Mouse (Mus musculus) heart, adult 2 months (tissue): ENCODE data around the gene Hist1h1e.

ENCODE experiments used
- CTCF ChIP-seq: fragments of 200-600 bp; IDR thresholded peaks from 2 replicates; pipeline ENCODE4 v1.8.1; 2022; ENCODE audit warnings: antibody characterized with exemption, mild to moderate bottlenecking, moderate library complexity
- EP300 ChIP-seq: fragments of 200-500 bp; IDR thresholded peaks from 2 replicates; pipeline ENCODE4 v1.6.1; 2011; ENCODE audit warnings: low read depth, low read length, control low read depth; ENCODE audit not compliant: insufficient read depth
- POLR2A ChIP-seq: fragments of 200-500 bp; IDR thresholded peaks from 2 replicates; pipeline ENCODE4 v1.6.1; 2011; ENCODE audit warnings: mild to moderate bottlenecking, low read depth, low read length, control low read depth; ENCODE audit not compliant: insufficient read depth

DNA sequence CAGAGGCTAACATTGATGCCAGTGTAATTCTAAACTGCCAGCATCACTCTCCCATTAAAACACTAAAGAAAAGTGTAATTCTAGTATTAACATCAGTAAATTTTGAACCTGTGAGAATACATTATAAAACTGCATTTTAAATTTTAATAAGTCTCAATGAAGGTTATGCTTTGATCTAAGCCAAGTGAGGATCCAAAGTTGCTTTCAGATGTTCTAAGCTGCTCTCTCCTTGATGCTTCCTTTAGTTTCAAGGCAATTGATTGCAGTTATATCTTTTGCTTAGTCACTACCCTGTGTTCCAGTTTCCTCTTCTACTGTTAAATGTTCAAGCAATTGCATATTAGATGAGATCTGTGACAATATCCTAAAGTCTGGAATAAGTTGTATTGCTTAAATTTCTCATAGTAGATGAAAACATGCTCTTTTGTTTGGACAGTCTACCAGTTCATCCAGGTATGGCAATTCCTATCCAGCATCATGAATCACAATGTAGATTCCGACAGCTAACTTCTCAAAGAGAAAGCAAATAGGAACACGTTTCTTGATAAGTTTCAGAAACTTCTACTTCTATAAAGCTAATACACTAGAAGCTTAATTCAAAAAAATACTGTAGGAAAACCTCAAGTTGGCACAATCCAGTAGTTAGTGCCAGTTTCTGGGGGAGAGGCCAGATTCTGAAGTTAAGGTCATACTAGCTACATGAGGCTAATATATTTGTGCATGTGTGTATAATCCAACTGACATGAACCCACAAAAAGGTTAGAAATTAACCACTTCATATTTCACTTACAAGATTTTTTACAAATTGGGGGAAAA is 49.9 kb downstream of the Hist1h1e start:
- no peak for TF ChIP-seq POLR2A
- no peak for TF ChIP-seq CTCF
- TF ChIP-seq EP300 = no peak
